Mouse (Mus musculus) lung, adult 2 months (tissue): ENCODE results near the gene Ogg1.

Source experiments
- CTCF ChIP-seq: fragments of 200-500 bp; IDR thresholded peaks from 2 replicates; pipeline ENCODE4 v1.5.1; 2011; ENCODE audit warnings: mild to moderate bottlenecking, low read length, control low read depth; ENCODE audit not compliant: insufficient read depth
- POLR2A ChIP-seq: fragments of 200-500 bp; IDR thresholded peaks from 2 replicates; pipeline ENCODE4 v1.6.1; 2011; ENCODE audit warnings: low read depth, mild to moderate bottlenecking, control low read depth, low read length, borderline replicate concordance; ENCODE audit errors: extremely low read depth

GRCm38 (mm10) chr6:113306986-113307349 lies 19.8 kb upstream of the Ogg1 start, which contains the start of gene Brpf1:
- TF ChIP-seq POLR2A (peak; percentile 71; the same call in 1 of the 2 replicates), CTCF (no peak)
